Mouse (Mus musculus) myocyte (in vitro differentiated cells): Measurements from ENCODE around the gene Pde6d. TPM values are rescaled to one million over a fixed set of nuclear protein-coding genes. Genes with fewer than 3 reads are reported as not detected.

Experiments used
- H3K27me3 ChIP-seq: one replicate; pipeline ENCODE4 v1.6.1; 2011; ENCODE audit not compliant: control insufficient read depth, insufficient read depth, insufficient read length
- H3K36me3 ChIP-seq: one replicate; pipeline ENCODE4 v1.6.1; 2011; ENCODE audit not compliant: control insufficient read depth, insufficient read depth
- H3K4me2 ChIP-seq: one replicate; pipeline ENCODE4 v1.6.1; 2011; ENCODE audit warnings: low read depth, control low read depth
- H3K4me3 ChIP-seq: one replicate; pipeline ENCODE4 v1.5.1; 2011; ENCODE audit warnings: mild to moderate bottlenecking, control low read depth, moderate library complexity
- H3K79me2 ChIP-seq: one replicate; pipeline ENCODE4 v1.6.1; 2011; ENCODE audit not compliant: control insufficient read depth, insufficient read depth
- H3ac ChIP-seq: one replicate; pipeline ENCODE4 v1.6.1; 2011; ENCODE audit not compliant: control insufficient read depth, insufficient read length
- CEBPB ChIP-seq: IDR thresholded peaks from 2 replicates; pipeline ENCODE4 v1.6.1; 2011; ENCODE audit warnings: mild to moderate bottlenecking, moderate library complexity; ENCODE audit not compliant: poor library complexity, insufficient read depth, severe bottlenecking
- E2F4 ChIP-seq: IDR thresholded peaks from one replicate; pipeline ENCODE4 v1.6.1; 2011; ENCODE audit warnings: mild to moderate bottlenecking, control low read depth, moderate library complexity; ENCODE audit not compliant: insufficient read depth
- MAX ChIP-seq: IDR thresholded peaks from one replicate; pipeline ENCODE4 v1.6.1; 2011; ENCODE audit warnings: low read depth, mild to moderate bottlenecking, control low read depth
- MYOD1 ChIP-seq, 3 experiments: IDR thresholded peaks; one replicate each; pipeline ENCODE4 v1.6.1; 2011; ENCODE audit warnings: control low read depth in 2 of 3, low read depth in 2 of 3, mild to moderate bottlenecking in 2 of 3, moderate library complexity in 1 of 3; ENCODE audit not compliant: insufficient read length in 2 of 3, control insufficient read depth in 1 of 3
- MYOG ChIP-seq, 3 experiments: IDR thresholded peaks; one replicate each; pipeline ENCODE4 v1.6.1; 2011; ENCODE audit warnings: control low read depth in 2 of 3, low read depth in 2 of 3, mild to moderate bottlenecking in 2 of 3; ENCODE audit not compliant: insufficient read length in 2 of 3, control insufficient read depth in 1 of 3, insufficient read depth in 1 of 3
- POLR2A ChIP-seq: IDR thresholded peaks from one replicate; pipeline ENCODE4 v1.6.1; 2011; ENCODE audit warnings: low read depth, mild to moderate bottlenecking, control low read depth, moderate library complexity; ENCODE audit not compliant: insufficient read length
- POLR2AphosphoS2 ChIP-seq: IDR thresholded peaks from one replicate; pipeline ENCODE4 v1.6.1; 2011; ENCODE audit warnings: low read depth, control low read depth; ENCODE audit not compliant: insufficient read length
- REST ChIP-seq: IDR thresholded peaks from one replicate; pipeline ENCODE4 v1.6.1; 2011; ENCODE audit warnings: mild to moderate bottlenecking, control low read depth, moderate library complexity; ENCODE audit not compliant: insufficient read depth, insufficient read length
- SRF ChIP-seq: IDR thresholded peaks from one replicate; pipeline ENCODE4 v1.6.1; 2011; ENCODE audit warnings: low read depth; ENCODE audit not compliant: control insufficient read depth, insufficient read length
- TCF12 ChIP-seq: IDR thresholded peaks from one replicate; pipeline ENCODE4 v1.6.1; 2011; ENCODE audit warnings: mild to moderate bottlenecking, control low read depth; ENCODE audit not compliant: poor library complexity, insufficient read depth, severe bottlenecking
- TCF3 ChIP-seq: IDR thresholded peaks from one replicate; pipeline ENCODE4 v1.6.1; 2011; ENCODE audit warnings: low read depth, control low read depth; ENCODE audit not compliant: insufficient read length
- USF1 ChIP-seq: IDR thresholded peaks from one replicate; pipeline ENCODE4 v1.6.1; 2011; ENCODE audit warnings: low read depth, mild to moderate bottlenecking, control low read depth, moderate library complexity
- polyA plus RNA-seq: library from polyadenylated mRNA; unstranded; fragments of >200 nt; fragmentation: generic; extraction: Trizol; gene quantifications from one replicate; pipeline ENCODE4 v1.2.1, GENCODE M21; 2012; ENCODE audit warnings: missing spikeins

Gene Pde6d
- polyA plus RNA-seq, 1 experiment: 50.0 TPM

DNA sequence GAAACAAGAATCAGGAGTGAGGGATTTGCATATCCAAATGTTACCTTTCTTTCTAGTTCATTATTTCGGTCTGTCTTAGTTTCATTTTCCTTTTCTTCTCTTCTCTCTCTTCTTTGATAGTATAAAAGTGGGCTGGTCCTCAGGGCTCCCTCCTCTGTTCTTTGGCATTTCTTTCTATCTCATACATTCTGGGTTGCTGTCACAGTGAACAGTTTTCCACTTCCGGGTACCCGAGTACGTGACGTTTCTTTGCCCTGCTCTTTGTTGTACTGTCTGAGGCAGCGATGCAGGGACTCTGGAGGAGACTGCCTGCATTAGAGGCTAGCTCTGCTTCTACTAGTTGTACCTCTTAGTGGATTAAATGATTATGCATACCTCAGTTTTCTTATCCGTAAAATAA, 12.1 kb upstream of the Pde6d start:
- Histone ChIP-seq H3K27me3 (no peaks in the 10 kb centered on the region), H3K4me3 (no peak overlapping the region), H3ac (no peak overlapping the region), H3K36me3 (peaks cover 29% of the 10 kb centered on the region), H3K4me2 (no peak overlapping the region), H3K79me2 (no peaks in the 10 kb centered on the region)
- TF ChIP-seq MAX: no peak

DNA sequence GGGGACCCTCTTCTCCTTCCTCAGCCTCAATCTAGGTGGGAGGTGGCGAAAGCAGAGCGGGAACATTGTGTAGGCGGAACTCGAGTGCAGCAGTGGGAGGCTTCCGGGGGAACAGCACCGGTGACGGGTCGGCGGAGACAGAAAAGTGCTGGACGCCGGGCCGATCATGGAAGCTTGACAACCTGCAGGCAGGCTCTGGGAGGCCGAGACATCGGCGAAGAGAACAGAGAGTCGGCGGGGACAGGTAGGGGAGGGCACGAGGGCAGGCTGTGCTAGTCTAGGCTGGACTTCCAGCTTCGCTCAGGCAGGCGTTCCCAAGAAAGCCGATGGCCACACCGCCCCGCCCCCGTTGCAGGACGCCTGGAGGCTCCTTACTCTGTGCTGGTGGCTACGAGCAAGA, 4.6 kb upstream of the Pde6d start:
- H3K79me2 ChIP-seq: peaks cover 16% of the 10 kb centered on the region
- no peak for TF ChIP-seq SRF
- TF ChIP-seq MAX: no peak
- peak; percentile 54 for TF ChIP-seq POLR2A
- TF ChIP-seq CEBPB: no peak
- peak in 1 of 3 experiments; percentile 66 for TF ChIP-seq MYOG (IDR thresholded peaks at IDR 0.05; ENCODE audit: control insufficient read depth in 1 of 3, insufficient read depth in 1 of 3, insufficient read length in 2 of 3, low read depth in 2 of 3)
- no peak for TF ChIP-seq TCF12
- TF ChIP-seq E2F4: no peak
- TF ChIP-seq USF1: no peak
- no peak for TF ChIP-seq TCF3
- peak in 1 of 3 experiments; percentile 34 for TF ChIP-seq MYOD1 (IDR thresholded peaks at IDR 0.05; ENCODE audit: control insufficient read depth in 1 of 3, insufficient read length in 2 of 3, low read depth in 2 of 3)
- TF ChIP-seq REST: no peak
- TF ChIP-seq POLR2AphosphoS2: no peak
- no peaks in the 10 kb centered on the region for H3K27me3 ChIP-seq
- peaks cover 13% of the 10 kb centered on the region for H3K36me3 ChIP-seq
- peak overlapping the region; percentile 82 for H3K4me3 ChIP-seq
- peak overlapping the region; percentile 51 for H3ac ChIP-seq
- H3K4me2 ChIP-seq: peak overlapping the region; percentile 97

DNA sequence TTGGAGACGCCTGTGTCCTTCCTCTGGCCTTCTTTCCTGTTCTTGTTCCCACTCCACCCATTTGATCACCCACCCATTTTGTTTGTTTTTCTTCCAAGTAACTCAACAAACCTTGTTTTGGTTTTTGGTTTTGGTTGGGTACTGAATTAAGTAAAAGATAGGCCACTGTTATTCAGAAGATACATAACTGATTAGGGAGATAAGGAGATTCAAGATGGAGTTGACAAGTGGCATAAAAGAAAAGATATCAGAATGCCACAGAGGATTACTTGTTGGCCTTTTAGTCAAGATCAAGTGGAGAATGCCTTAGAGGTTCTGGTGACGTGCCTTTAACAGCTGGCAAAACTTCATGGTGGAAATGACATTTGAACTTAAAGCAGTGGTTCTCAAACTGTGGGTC, 1.3 kb upstream of the Pde6d start:
- TF ChIP-seq REST: no peak
- TF ChIP-seq POLR2A: no peak
- no peak for TF ChIP-seq CEBPB
- TF ChIP-seq POLR2AphosphoS2: no peak
- TF ChIP-seq USF1: no peak
- Histone ChIP-seq H3K4me3 (peak overlapping the region; percentile 37), H3K79me2 (peaks cover 29% of the 10 kb centered on the region), H3K27me3 (no peaks in the 10 kb centered on the region), H3K4me2 (peak overlapping the region; percentile 68), H3K36me3 (no peaks in the 10 kb centered on the region), H3ac (no peak overlapping the region)

DNA sequence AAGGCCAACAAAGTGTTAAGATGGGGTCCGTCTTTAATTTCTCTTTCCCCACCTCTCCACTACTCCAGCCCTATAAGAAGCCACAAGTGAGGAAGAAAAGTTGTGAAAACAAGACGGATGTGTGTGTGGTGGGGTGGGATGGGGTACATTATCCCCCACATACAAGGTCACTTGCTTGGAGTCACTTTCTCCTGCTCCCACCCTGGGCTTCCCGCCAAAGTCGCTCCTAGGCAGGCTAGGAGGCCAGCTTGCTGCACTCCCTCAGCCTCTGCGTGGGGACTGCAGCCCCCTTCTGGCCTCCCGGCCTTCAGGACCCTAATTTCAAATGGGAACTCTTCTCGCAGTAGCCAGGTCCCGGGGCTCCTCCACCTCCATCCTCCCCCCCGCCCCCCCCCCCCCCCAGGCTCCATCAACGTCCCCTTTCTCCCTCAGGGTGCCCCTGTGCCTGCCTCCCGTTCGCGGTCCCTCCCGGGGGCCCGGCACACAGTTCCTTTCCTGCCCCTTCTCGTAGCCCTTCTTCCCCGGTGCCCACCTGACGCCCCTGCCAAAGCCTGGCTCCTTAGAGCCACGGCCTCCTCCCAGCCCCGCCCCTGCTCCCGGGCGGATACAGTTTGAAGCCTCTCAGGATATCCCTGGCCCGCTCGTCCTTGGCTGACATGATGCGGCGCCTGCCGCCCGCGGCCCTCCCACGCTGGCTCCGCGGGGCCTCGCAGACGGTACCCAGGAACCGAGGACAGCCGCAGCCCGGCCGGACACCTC, 558 bp downstream of the Pde6d start:
- H3ac ChIP-seq: peak overlapping the region; percentile 73
- H3K4me2 ChIP-seq: peak overlapping the region; percentile 83
- no peaks in the 10 kb centered on the region for H3K27me3 ChIP-seq
- peaks cover 4% of the 10 kb centered on the region for H3K36me3 ChIP-seq
- peaks cover 16% of the 10 kb centered on the region for H3K79me2 ChIP-seq
- peak overlapping the region; percentile 37 for H3K4me3 ChIP-seq
- TF ChIP-seq E2F4 (no peak), TCF3 (no peak), MAX (no peak), MYOG (IDR thresholded peaks at IDR 0.05; ENCODE audit: control insufficient read depth in 1 of 3, insufficient read depth in 1 of 3, insufficient read length in 2 of 3, low read depth in 2 of 3) (no peak), CEBPB (no peak), REST (no peak), TCF12 (no peak), POLR2A (no peak), POLR2AphosphoS2 (no peak), SRF (no peak), USF1 (no peak), MYOD1 (IDR thresholded peaks at IDR 0.05; ENCODE audit: control insufficient read depth in 1 of 3, insufficient read length in 2 of 3, low read depth in 2 of 3) (no peak)

DNA sequence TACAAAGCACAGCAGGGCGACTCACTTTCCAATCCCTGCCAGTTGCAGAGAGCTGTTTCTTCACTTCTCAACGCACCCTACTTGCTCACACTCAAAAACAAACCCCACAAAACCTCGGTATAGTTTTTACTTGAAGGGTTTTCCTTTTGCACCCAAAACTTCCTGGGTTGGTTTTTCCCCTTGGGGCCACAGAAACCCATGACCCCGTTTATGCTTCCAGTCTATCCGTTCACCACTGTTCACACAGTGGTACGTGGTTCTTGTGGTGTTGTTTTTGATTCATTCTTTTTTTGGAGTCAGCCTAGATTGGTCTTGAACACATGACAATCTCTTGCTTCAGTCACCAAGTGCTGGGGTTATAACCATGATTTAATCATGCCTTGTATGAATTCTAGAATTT, 2.0 kb downstream of the Pde6d start:
- peaks cover 4% of the 10 kb centered on the region for H3K36me3 ChIP-seq
- no peak for TF ChIP-seq MYOD1 (IDR thresholded peaks at IDR 0.05; ENCODE audit: control insufficient read depth in 1 of 3, insufficient read length in 2 of 3, low read depth in 2 of 3)
- no peak for TF ChIP-seq TCF12
- TF ChIP-seq TCF3: no peak
- no peak for TF ChIP-seq POLR2AphosphoS2
- no peak for TF ChIP-seq MYOG (IDR thresholded peaks at IDR 0.05; ENCODE audit: control insufficient read depth in 1 of 3, insufficient read depth in 1 of 3, insufficient read length in 2 of 3, low read depth in 2 of 3)
- no peak for TF ChIP-seq CEBPB
- TF ChIP-seq USF1: no peak
- TF ChIP-seq MAX: no peak
- TF ChIP-seq REST: no peak
- TF ChIP-seq SRF: no peak
- TF ChIP-seq POLR2A: no peak
- TF ChIP-seq E2F4: no peak
- H3K79me2 ChIP-seq: peaks cover 16% of the 10 kb centered on the region
- H3K4me2 ChIP-seq: no peak overlapping the region
- H3ac ChIP-seq: no peak overlapping the region
- H3K27me3 ChIP-seq: no peaks in the 10 kb centered on the region
- H3K4me3 ChIP-seq: no peak overlapping the region
